Mouse (Mus musculus) retina, embryonic 14.5 days (tissue): ENCODE data around the gene Dhrs1.

Experiments used
- DNase-seq: peaks from one replicate; pipeline ENCODE4 v3.0.0-alpha.2; 2015; ENCODE audit warnings: low spot score

Dhrs1 gene

GRCm38 (mm10) chr14:55762001-55762821, 16.7 kb upstream of the Dhrs1 start:
- DNase-seq: peak; percentile 67

DNA sequence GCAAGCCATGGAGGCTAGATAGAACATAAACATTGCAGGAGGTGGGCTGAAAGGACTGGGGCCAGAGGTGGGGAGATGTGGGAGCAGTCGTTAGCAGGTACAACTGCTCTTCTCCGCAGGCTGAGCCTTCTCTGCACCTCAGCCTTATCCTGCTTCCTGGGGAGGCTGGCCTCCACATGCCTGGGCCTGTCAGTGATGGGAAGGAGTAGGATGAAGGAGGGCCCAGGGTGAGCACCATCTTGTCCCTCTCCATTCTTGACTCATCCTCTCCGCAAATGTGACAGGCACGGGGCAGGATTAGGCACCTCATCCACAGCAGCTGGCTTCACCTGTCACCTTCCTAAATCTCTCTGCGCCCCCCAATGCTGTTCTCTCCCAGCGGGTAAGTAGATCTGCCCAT, 15.7 kb upstream of the Dhrs1 start, which contains the start of gene Ltb4r2:
TSS of gene Ltb4r2 (plus strand) at position 266 of the 400 bp plus-strand sequence.
- DNase-seq: no peak

DNA sequence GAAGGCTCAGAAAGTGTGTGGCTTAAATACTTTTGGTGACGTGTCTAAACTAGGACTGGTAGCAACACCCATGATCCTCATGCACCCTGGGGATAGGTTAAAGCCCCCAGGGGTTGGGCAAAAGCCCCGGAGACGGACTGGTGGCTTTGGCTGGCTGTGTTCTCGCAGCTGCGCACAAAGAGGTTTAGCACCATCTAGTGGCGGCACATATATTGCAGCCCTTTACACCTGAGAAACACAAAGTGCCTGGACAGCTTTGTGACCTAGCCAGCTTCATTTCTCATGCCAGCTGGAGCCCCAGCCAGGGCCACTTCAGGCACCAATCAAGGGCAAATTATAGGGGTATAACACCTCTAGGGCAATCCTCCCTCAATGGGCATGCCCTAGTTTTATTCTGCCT, 14.7 kb upstream of the Dhrs1 start:
- DNase-seq: peak; percentile 91

DNA sequence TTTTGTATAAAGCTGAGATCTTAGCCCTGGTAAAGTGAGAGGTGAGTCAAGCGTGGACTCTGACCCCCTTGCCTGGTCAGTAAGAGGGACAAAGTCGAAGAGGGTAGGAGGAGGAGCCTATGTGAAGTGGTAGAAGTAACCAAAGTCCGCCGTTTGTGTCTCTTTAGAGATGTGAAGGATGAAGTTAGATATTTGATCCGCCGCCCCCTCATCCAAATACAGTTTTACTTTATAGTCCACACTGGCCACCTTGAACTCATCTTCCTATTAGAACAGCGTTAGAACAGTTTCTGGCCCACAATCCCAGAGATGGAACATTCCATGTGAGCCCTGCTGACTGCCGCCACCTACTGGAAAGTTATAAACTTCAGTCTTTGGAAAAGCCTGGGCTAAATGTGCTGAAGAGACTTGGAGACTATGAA, 12.9 kb upstream of the Dhrs1 start, which contains the start of gene Cideb:
TSS of gene Cideb (minus strand) at position 96 of the 422 bp plus-strand sequence.
- peak; percentile 83 for DNase-seq

DNA sequence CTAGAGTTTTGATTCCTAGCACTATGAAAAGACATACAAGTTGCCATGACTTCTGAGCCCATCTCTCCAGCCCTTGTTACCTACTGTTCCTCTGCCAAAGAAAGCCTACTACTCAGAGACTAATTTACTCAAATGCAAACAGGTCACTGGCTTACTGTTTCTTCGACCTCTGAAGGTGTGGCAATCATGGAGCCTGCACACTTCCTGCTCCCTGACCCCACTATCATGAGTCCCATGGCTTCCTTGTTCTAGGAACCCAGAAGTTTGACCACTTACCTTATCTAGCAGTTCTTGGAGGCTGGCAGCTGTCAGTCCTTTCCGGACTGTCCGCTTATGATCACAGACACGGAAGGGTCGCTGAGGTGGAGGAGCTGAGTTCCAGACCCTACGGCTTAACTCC, 12.1 kb upstream of the Dhrs1 start:
- no peak for DNase-seq

- no peak for DNase-seq
Observed at GRCm38 (mm10) chr14:55747051-55747847, 1.8 kb upstream of the Dhrs1 start.

DNA sequence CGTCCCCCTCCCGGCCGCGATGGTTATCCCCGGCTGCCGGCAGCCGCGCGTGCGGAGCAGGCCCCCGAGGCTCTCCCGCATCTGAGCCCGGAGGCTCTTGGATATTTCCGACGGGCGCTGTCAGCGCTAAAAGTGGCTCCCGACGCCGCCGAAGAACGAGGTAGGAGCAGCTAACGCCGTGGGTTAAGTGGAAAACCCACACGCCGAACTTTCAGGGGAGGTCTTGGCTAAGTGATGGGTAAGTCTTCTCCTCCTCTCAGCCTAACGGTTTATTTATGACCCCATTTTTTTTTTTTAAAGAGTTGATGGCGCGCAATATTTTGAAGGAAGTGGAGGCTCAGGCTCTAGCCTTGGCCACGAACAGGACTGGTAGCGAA, 359 bp upstream of the Dhrs1 start:
- no peak for DNase-seq

GRCm38 (mm10) chr14:55743711-55744110, 1.8 kb downstream of the Dhrs1 start:
- peak; percentile 95 for DNase-seq

- DNase-seq: no peak
Observed at GRCm38 (mm10) chr14:55737086-55737687, 8.3 kb downstream of the Dhrs1 start.

DNA sequence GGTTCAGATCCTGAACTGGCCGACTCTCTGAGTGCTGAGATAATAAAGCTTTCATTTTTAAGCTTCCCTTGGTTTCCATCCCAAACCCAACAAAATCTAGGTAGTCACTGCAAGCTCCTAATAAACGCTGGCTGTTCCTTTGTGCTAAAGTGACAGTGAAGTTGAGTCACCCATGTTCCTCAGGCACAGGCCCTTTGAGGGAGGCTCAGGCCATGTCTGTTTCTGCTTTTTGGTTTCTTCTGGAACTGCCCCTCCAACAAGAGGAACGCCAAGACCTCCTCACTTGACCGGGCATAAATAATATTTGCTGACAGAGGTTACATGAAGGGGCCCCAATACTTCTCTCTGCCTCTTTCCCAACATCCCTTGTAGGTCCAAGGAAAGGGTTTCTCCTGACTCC, 9.7 kb downstream of the Dhrs1 start:
- DNase-seq: no peak

DNA sequence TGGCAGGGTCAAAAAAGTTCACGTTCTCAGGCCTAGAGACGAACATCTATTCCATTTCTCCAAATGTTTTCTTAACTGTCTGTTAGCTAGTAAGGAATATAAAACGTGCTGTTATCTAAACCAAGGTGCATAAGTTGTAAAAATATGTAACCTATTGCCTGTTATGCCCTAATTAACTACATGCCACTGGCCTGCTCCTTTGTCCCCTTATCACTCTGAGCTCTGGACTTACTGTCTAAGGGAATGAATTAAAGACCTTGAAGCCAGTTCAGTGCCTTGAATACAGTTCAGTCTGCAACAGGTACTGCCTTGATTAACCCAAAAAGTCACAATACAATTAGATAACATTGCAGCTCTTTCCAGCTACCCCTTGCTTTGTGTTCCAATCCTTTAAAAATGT, 10.2 kb downstream of the Dhrs1 start:
- DNase-seq: no peak

GRCm38 (mm10) chr14:55734869-55735268, 10.6 kb downstream of the Dhrs1 start:
- DNase-seq: no peak

- no peak for DNase-seq
Observed at GRCm38 (mm10) chr14:55733889-55734288, 11.6 kb downstream of the Dhrs1 start.

DNA sequence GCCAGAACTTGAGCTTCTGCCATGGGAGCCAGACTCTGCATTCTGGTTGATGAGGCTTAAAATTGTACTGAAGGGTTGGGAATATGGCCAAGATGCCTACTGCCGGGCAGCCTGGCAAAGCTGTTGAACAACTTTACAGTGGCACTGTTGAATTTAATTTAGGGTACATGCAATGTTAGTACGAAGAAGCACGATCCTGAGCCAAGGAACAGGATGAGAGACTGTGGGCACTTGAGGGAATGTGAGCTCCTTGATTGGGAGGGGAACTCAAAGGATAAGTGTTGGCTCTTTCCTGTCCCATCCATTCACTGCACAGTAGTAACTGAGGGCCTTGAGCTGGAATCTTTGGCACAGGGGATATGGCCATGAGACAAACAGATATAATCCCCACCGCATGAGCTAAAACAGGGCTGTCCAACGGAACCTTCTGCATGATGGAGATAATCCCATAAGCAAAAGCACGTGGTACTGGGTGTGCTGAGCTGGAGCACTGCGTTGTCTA, 14.9 kb downstream of the Dhrs1 start:
- no peak for DNase-seq

GRCm38 (mm10) chr14:55730116-55730515, 15.4 kb downstream of the Dhrs1 start:
- no peak for DNase-seq

DNA sequence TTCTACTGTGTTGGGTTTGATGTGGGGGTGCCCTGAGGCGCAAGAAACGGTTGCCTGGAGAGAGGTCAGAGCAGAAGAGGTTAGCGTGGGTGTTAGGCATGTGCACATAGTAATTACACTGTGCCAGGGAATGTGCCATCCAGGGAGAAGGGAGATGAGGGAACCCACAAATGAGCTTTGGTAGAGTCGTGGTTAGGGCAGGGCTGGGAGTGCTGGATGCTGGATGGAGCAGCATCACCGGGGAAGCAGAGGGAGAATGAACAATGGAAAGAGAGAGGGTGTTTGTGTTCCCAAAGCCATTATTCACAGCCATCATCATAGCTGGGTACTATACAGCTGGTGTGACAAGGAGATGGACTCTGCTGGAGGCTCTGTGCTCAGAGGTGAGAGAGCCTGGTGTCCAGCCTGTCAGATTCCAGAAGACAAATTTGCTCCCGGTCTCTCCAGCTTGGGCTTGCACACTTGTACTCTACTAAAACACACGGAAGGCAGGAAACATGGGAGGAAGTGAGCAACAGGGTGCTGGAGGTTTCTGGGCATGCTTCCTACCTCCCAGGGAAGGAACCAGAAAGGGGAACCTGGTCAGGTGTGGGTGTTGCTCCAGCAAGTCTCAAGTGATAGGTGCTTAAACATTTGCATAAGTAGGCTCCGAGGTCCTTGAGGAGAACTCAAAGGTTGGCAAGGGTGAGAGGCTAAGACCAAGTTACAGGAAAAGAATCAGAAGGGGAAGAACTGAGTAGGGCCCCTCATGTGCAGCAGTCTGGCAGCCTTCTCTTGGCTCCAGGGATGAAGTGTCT, 17.4 kb downstream of the Dhrs1 start:
- no peak for DNase-seq

GRCm38 (mm10) chr14:55726261-55726660, 19.2 kb downstream of the Dhrs1 start:
- DNase-seq: no peak

GRCm38 (mm10) chr14:55724411-55724871, 21.0 kb downstream of the Dhrs1 start:
- DNase-seq: no peak

DNA sequence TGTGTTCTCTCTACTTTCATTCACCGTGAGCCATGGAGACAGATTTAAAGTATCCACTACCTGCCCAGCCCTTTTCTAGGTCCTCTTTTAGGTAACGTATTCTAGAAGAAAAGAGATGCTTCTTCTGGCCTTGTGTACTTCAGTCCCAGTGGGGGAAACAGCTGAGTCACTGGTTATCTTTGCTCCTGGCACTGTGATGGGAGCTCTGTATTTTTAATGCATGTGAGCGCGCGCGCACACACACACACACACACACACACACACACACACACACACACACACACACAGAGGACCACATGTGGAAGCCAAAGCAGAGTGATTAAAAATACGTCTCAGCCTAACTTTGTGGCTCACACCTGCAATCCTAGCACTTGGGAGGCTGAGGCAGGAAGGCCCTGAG, 22.1 kb downstream of the Dhrs1 start:
- DNase-seq: no peak

- DNase-seq: no peak
Observed at GRCm38 (mm10) chr14:55722438-55722945, 23.0 kb downstream of the Dhrs1 start.

DNA sequence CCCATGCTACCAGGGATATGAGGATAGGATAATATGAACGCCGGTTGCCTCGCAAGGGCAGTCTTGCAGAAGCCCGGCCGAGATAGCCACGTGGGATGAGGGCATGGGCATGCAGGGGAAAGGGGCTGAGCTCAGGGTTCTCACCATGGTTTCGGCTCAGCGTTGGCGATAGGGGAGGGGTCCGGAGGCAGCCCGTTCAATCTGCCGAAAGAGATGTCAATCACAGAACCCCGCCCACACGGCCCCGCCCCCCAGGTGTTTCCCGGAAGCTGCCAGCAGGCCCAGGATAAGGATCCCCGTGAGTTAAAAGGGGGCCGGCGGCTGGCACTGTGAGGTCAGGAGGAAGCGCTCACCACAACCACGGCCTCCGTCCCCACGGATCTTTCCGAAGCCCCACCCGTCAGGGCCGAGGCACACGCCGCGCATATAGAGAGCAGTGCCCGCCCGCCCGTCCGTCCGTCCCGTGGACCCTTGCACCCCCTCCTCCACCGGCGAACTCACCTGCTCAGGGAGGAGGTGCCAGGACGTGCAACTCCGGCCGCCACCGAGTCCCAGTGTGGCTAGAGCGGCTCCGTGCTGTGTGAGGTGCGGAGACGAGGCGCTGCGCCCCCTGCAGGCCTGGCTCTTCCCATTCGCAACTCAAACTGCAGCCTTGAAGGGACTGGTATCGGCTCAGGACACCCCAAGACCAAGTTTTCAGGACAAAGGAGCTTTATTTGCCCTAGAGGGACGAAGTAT, 23.6 kb downstream of the Dhrs1 start, which contains the start of gene Rabggta:
TSS of gene Rabggta (minus strand) at position 564 of the 738 bp plus-strand sequence.
- DNase-seq: peak; percentile 96
